Mouse (Mus musculus) megakaryocyte, embryonic 14.5 days (primary cell): ENCODE data around the gene AC109138.7. TPM values are rescaled to one million over a fixed set of nuclear protein-coding genes. Genes with fewer than 3 reads are reported as not detected.

ENCODE experiments used
- H3K27me3 ChIP-seq: replicated peaks from 2 replicates; pipeline ENCODE3; 2012; ENCODE audit warnings: inconsistent platforms
- H3K36me3 ChIP-seq: replicated peaks from 2 replicates; pipeline ENCODE3; 2012; ENCODE audit warnings: low read length, inconsistent platforms, mixed read lengths
- H3K4me1 ChIP-seq: 2 replicates; pipeline ENCODE4 v1.6.1; 2012; ENCODE audit warnings: inconsistent platforms
- H3K4me3 ChIP-seq: replicated peaks from 2 replicates; pipeline ENCODE3; 2012; ENCODE audit warnings: moderate library complexity, mild to moderate bottlenecking, inconsistent platforms
- H3K9me3 ChIP-seq: 2 replicates; pipeline ENCODE4 v1.6.1; 2012; ENCODE audit warnings: inconsistent platforms
- FLI1 ChIP-seq: IDR thresholded peaks from 2 replicates; pipeline ENCODE4 v1.6.1; 2012; ENCODE audit warnings: low read length, inconsistent platforms, mixed read lengths
- GATA1 ChIP-seq: IDR thresholded peaks from 3 replicates; pipeline ENCODE4 v1.6.1; 2012; ENCODE audit warnings: mixed read lengths, low read length, inconsistent platforms, borderline replicate concordance
- polyA plus RNA-seq: library from polyadenylated mRNA; stranded (reverse); fragments of >175 nt; gene quantifications from 2 replicates; pipeline ENCODE4 v1.2.3, GENCODE M21; 2012; ENCODE audit warnings: low replicate concordance; ENCODE audit not compliant: insufficient read depth

Gene AC109138.7
- polyA plus RNA-seq = 8.5 and 73.0 TPM in 2 replicates

DNA sequence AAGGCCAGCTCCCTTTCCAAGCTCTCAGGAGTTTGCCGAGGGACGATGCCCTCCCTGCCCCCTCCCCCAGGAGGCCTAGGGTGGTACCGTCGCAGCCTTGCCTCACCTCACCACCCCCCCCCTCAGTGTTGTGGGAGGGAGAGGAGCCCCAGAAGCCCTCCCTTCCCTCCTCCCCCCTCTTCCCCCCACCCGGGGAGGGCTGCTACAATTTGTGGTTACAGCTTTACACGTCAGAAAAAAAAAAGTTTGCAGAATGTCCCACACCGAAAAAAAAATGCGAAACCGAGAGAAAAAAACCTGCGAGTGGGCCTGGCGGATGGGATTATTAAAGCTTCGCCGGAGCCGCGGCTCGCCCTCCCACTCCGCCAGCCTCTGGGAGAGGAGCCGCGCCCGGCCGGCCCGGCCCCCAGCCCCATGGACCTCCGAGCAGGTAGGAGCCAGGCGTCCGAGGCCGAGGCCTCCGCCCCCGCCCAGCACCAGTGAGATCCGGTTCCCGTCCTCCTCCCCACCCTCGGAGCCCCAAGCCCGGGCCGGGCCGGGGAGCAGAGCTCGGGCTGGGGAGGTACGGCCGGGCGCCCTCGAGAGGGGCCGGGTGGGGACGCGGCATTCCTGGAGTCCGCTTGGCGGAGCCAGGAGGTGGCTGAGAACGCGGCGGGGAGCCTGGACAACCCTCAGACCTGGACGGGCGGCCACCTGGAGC, at the start of gene AC109138.7, which contains the start of gene Clcf1:
AC109138.7 (plus strand) TSS at position 287 of the 700 bp plus-strand sequence.
Clcf1 (plus strand) TSS at position 168 of the 700 bp plus-strand sequence.
- TF ChIP-seq GATA1 = no peak
- TF ChIP-seq FLI1 = no peak
- H3K27me3 ChIP-seq = peaks cover 94% of the 10 kb centered on the region

DNA sequence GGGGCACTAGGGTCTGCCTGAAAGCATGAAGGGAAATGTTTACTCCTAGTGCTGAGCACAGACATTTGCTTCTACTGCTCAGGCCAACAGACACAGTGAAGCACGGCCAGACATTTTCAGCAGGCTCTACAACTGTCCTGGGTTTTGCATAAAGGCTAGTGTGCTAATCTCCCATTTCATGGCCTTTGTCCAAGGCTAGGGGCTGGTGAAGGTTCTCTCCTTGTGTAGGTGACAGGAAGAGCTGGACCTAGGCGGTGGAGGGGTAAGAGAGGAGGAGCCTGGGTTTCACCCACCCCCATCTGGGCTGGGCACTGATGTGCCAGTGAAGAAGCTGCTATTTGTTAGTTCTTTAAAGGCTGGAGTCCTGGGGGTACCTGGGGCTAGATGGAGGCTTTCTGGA, 49.4 kb upstream of the AC109138.7 start:
- no peak overlapping the region for H3K4me3 ChIP-seq
- peaks cover 72% of the 10 kb centered on the region for H3K4me1 ChIP-seq
- TF ChIP-seq GATA1 (no peak), FLI1 (no peak)
- H3K9me3 ChIP-seq = no peaks in the 10 kb centered on the region
- no peaks in the 10 kb centered on the region for H3K27me3 ChIP-seq
- H3K36me3 ChIP-seq = peaks cover 23% of the 10 kb centered on the region

More for the DNA sequence above, at the start of gene AC109138.7, which contains the start of gene Clcf1:
- Histone ChIP-seq H3K9me3 (no peaks in the 10 kb centered on the region), H3K4me3 (peak within 1 kb of the TSS; percentile 89), H3K4me1 (peaks cover 56% of the 10 kb centered on the region), H3K36me3 (no peaks in the 10 kb centered on the region)

GRCm38 (mm10) chr19:4166678-4167476, 47.3 kb upstream of the AC109138.7 start:
- no peak for TF ChIP-seq FLI1
- TF ChIP-seq GATA1 = no peak
- Histone ChIP-seq H3K4me3 (peak overlapping the region; percentile 24), H3K4me1 (peaks cover 84% of the 10 kb centered on the region), H3K27me3 (no peaks in the 10 kb centered on the region), H3K9me3 (no peaks in the 10 kb centered on the region), H3K36me3 (peaks cover 3% of the 10 kb centered on the region)

DNA sequence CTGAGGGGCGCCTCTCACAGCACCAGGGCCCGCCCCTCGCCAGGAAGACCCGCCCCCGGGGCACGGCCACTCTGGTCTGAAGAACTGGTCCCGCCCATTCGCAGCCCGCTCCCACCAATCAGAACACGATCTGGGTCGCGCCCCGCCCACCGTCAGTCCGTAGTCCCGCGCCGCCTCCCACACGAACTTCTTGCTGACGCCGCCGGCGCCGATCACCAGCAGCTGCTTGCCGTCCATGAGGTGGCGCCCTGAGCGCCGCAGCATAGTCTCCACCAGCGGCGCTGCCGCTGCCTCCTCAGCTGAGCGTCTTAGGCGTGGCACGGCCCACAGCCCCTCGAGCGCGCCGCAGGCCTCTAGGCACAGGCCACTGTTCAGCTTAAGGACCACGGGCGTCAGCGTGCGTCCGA, 44.8 kb upstream of the AC109138.7 start:
- Histone ChIP-seq H3K9me3 (no peaks in the 10 kb centered on the region), H3K36me3 (no peaks in the 10 kb centered on the region), H3K4me1 (peaks cover 83% of the 10 kb centered on the region), H3K27me3 (no peaks in the 10 kb centered on the region), H3K4me3 (peak overlapping the region; percentile 96)
- TF ChIP-seq GATA1 (no peak), FLI1 (no peak; the same call in 1 of the 2 replicates)

- no peaks in the 10 kb centered on the region for H3K36me3 ChIP-seq
- H3K4me3 ChIP-seq = peak overlapping the region; percentile 96
- H3K4me1 ChIP-seq = peaks cover 80% of the 10 kb centered on the region
- no peaks in the 10 kb centered on the region for H3K9me3 ChIP-seq
- TF ChIP-seq GATA1 (no peak), FLI1 (no peak)
- H3K27me3 ChIP-seq = no peaks in the 10 kb centered on the region
Measured at GRCm38 (mm10) chr19:4169810-4170209, 44.3 kb upstream of the AC109138.7 start.

GRCm38 (mm10) chr19:4170723-4171392, 43.3 kb upstream of the AC109138.7 start:
- no peak for TF ChIP-seq GATA1
- Histone ChIP-seq H3K4me1 (peaks cover 80% of the 10 kb centered on the region), H3K9me3 (no peaks in the 10 kb centered on the region), H3K4me3 (peak overlapping the region; percentile 57), H3K36me3 (no peaks in the 10 kb centered on the region), H3K27me3 (peaks cover 6% of the 10 kb centered on the region)

DNA sequence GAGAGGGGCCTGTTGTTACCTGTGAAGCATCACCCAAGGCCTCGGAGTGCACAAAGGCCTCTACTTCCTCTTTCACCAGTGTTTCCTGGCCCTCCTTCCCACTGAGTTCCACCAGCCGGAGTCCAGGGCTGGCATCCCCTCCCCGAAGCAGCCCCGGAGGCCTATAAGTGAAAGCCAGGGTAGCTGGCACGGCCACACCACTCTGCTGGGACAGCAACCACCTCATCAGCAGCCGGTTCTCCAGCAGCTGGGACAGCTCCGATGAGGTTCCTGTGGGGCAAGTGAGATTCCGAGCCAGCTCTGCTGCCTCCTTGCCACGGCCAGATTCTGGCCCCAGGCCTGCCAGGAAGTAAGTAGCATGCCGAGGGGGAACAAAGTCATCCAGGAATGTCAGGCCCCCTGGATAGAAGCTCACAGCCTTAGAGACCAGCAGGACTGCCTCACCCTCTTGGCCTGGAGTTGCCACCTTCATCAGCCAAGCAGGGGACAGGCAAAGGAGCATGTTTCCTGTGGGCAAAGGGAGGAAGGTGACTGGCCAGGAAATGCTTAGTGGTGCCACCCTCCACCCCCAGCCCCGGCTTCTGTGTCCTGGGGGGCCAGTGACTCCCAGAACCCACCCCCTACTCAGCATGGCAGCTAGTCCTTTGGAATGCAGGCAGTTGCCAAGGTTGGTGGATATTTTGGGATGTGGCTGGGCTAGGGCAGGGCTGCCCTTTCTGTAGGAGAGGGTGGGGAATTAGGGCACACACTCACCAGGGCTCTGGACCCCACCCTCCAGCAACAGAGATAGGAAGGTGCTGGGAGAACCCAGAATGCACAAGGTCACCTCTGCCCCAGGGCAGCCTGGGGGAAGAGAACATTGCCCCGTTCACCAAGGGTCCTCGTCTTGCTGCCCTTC, 42.5 kb upstream of the AC109138.7 start:
- Histone ChIP-seq H3K4me3 (peak overlapping the region; percentile 44), H3K27me3 (peaks cover 10% of the 10 kb centered on the region), H3K9me3 (no peaks in the 10 kb centered on the region), H3K36me3 (no peaks in the 10 kb centered on the region), H3K4me1 (peaks cover 75% of the 10 kb centered on the region)
- no peak for TF ChIP-seq GATA1
- TF ChIP-seq FLI1 = no peak

DNA sequence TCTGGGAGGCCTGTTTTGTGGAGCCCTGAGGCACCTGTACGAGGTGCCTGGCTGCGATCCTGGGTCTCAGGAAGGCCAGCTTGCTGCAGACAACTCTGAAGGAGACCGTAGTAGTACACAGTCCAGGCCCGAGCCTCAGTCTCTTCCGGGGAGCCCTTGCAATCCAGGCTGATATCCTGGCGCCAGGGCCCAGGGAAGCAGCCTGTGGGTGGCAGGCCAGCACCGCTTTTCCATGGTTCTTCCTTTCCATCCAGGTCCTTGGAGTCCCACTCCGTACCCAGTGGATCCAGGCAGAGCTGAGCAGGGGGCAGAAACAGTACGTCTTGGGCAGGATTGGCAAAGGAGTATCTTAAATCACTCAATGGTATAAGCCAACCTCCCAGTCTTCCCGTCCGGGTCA, 41.2 kb upstream of the AC109138.7 start:
- Histone ChIP-seq H3K4me3 (no peak overlapping the region), H3K4me1 (peaks cover 67% of the 10 kb centered on the region), H3K9me3 (no peaks in the 10 kb centered on the region), H3K27me3 (peaks cover 11% of the 10 kb centered on the region), H3K36me3 (no peaks in the 10 kb centered on the region)
- no peak for TF ChIP-seq FLI1
- TF ChIP-seq GATA1 = no peak
